In genomic region chr7:66304993-66305713, GRCm38 (mm10) we compare ENCODE assay signal across 14 mouse cellular contexts.
A peak's percentile ranks its signal among the peaks of the same experiment; 100 is the strongest.
DNase-seq lines count a peak whose midpoint lies in the region; ATAC-seq and TF ChIP-seq lines count a peak whose summit lies in the region.
"Had no signal": no experiment of that assay in that cellular context is flagged by ENCODE, and none has a peak within 500 bp of the region (broad histone marks: within the 10 kb centered on the region; RNA-seq: fewer than 3 reads in every experiment).

No protein-coding gene starts in this region.

- no peaks in the 10 kb centered on the region for H3K9me3 ChIP-seq in limb, embryonic 12.5 days
- H3K9me3 ChIP-seq in limb, embryonic 10.5 days (replicated peaks): no peaks in the 10 kb centered on the region
- no peaks in the 10 kb centered on the region for H3K9me3 ChIP-seq in limb, embryonic 15.5 days
- H3K9me3 ChIP-seq: embryonic facial prominence, embryonic 15.5 days; neural tube, embryonic 12.5 days had no signal

- TF ChIP-seq POLR2A in bone marrow macrophage, adult 2 months (IDR thresholded peaks at IDR 0.05; ENCODE audit: borderline replicate concordance, low read depth, low read length): no peak

- TF ChIP-seq CTCF in bone marrow macrophage, adult 2 months (IDR thresholded peaks at IDR 0.05; ENCODE audit: low read depth, low read length): no peak

- 88% methylated on average over 8 of the region's 8 CpGs for WGBS in limb, embryonic 12.5 days
- WGBS in limb, embryonic 10.5 days: 88% methylated on average over 8 of the region's 8 CpGs
- 67% methylated on average over 8 of the region's 8 CpGs for WGBS in limb, embryonic 15.5 days

- H3K4me2 ChIP-seq in limb, embryonic 12.5 days: no peak overlapping the region
- H3K4me2 ChIP-seq in limb, embryonic 15.5 days: no peak overlapping the region
- H3K4me2 ChIP-seq: embryonic facial prominence, embryonic 15.5 days; neural tube, embryonic 12.5 days had no signal

- peaks cover 25% of the 10 kb centered on the region for H3K36me3 ChIP-seq in limb, embryonic 12.5 days
- H3K36me3 ChIP-seq in limb, embryonic 10.5 days: no peaks in the 10 kb centered on the region
- peaks cover 22% of the 10 kb centered on the region for H3K36me3 ChIP-seq in limb, embryonic 15.5 days
- H3K36me3 ChIP-seq: neural tube, embryonic 12.5 days had no signal

- no peak overlapping the region for H3K4me3 ChIP-seq in limb, embryonic 12.5 days (replicated peaks)
- H3K4me3 ChIP-seq in limb, embryonic 10.5 days: no peak overlapping the region
- no peak overlapping the region for H3K4me3 ChIP-seq in bone marrow macrophage, adult 2 months (ENCODE audit: insufficient read depth, low read length)
- H3K4me3 ChIP-seq in limb, embryonic 15.5 days: no peak overlapping the region
- H3K4me3 ChIP-seq: embryonic facial prominence, embryonic 15.5 days; neural tube, embryonic 12.5 days had no signal

- H3K9ac ChIP-seq in limb, embryonic 12.5 days (replicated peaks): no peak overlapping the region
- H3K9ac ChIP-seq in limb, embryonic 15.5 days: no peak overlapping the region
- H3K9ac ChIP-seq: embryonic facial prominence, embryonic 15.5 days; neural tube, embryonic 12.5 days had no signal

- H3K4me1 ChIP-seq in limb, embryonic 12.5 days (replicated peaks): no peaks in the 10 kb centered on the region
- H3K4me1 ChIP-seq in limb, embryonic 10.5 days: no peaks in the 10 kb centered on the region
- peaks cover 46% of the 10 kb centered on the region for H3K4me1 ChIP-seq in bone marrow macrophage, adult 2 months (ENCODE audit: control insufficient read depth, insufficient read depth, low read length)
- H3K4me1 ChIP-seq in limb, embryonic 15.5 days: peaks cover 9% of the 10 kb centered on the region; the same call in 1 of the 2 replicates
- H3K4me1 ChIP-seq: neural tube, embryonic 12.5 days had no signal

- ATAC-seq in limb, embryonic 12.5 days (ENCODE audit: insufficient number of reproducible peaks, insufficient read depth, low FRiP score, low TSS enrichment, low read depth): no peak
- ATAC-seq in limb, embryonic 15.5 days (ENCODE audit: insufficient number of reproducible peaks, low FRiP score, low TSS enrichment, low read depth): no peak

- DNase-seq in heart, adult 11 months: peak; percentile 84
- no peak for DNase-seq in heart, postnatal 25 days (ENCODE audit: low spot score)
- no peak for DNase-seq in limb, embryonic 10.5 days (ENCODE audit: low spot score)
- no peak for DNase-seq in layer of hippocampus, adult 9-10 months (ENCODE audit: low spot score)
- no peak for DNase-seq in frontal cortex, adult 2 months (ENCODE audit: extremely low spot score in 1 of 2, low spot score in 1 of 2)
- DNase-seq: cerebellum, postnatal 14 days; kidney, adult 9 months; liver; thymus, postnatal 25 days had no signal

- no peaks in the 10 kb centered on the region for H3K27me3 ChIP-seq in limb, embryonic 12.5 days
- no peaks in the 10 kb centered on the region for H3K27me3 ChIP-seq in limb, embryonic 10.5 days (ENCODE audit: low read depth, poor library complexity, severe bottlenecking)
- H3K27me3 ChIP-seq in limb, embryonic 15.5 days: no peaks in the 10 kb centered on the region
- H3K27me3 ChIP-seq: embryonic facial prominence, embryonic 15.5 days; neural tube, embryonic 12.5 days had no signal

- 0 out of 2 replicates have a peak overlapping the region, but pooled peaks have one; percentile 7 for H3K27ac ChIP-seq in limb, embryonic 12.5 days
- no peak overlapping the region for H3K27ac ChIP-seq in limb, embryonic 10.5 days
- H3K27ac ChIP-seq in bone marrow macrophage, adult 2 months (ENCODE audit: insufficient read depth, low read depth, low read length): peak overlapping the region; percentile 41
- peak overlapping the region; percentile 43; the same call in 1 of the 2 replicates for H3K27ac ChIP-seq in limb, embryonic 15.5 days
- H3K27ac ChIP-seq: embryonic facial prominence, embryonic 15.5 days; neural tube, embryonic 12.5 days had no signal

- intact Hi-C loops in heart, postnatal 25 days (cut with DNase I): no loop called here
